Mouse (Mus musculus) cerebellum, adult 9-11 months (tissue): ENCODE measurements around the gene Cnr1.
A peak's percentile ranks its signal among the peaks of the same experiment; 100 is the strongest.

Source experiments
- DNase-seq: peaks from one replicate; pipeline ENCODE4 v3.0.0; 2022

Cnr1 gene

GRCm38 (mm10) chr4:33924234-33924888 lies at the start of gene Cnr1:
Cnr1 (plus strand) TSS chr4:33924593.
- DNase-seq, result peak; percentile 94

GRCm38 (mm10) chr4:33879944-33880343 lies 44.4 kb upstream of the Cnr1 start:
- no peak for DNase-seq

- DNase-seq, result peak; percentile 77
Observed at GRCm38 (mm10) chr4:33886026-33886425, 38.4 kb upstream of the Cnr1 start.

- peak; percentile 98 for DNase-seq
Observed at GRCm38 (mm10) chr4:33889976-33890375, 34.4 kb upstream of the Cnr1 start.

- DNase-seq, result no peak
Observed at GRCm38 (mm10) chr4:33892178-33892869, 32.1 kb upstream of the Cnr1 start.

GRCm38 (mm10) chr4:33893841-33894240 lies 30.6 kb upstream of the Cnr1 start:
- DNase-seq, result peak; percentile 76

- no peak for DNase-seq
Observed at GRCm38 (mm10) chr4:33895046-33895445, 29.3 kb upstream of the Cnr1 start.

- DNase-seq, result no peak
Observed at GRCm38 (mm10) chr4:33895491-33895890, 28.9 kb upstream of the Cnr1 start.

GRCm38 (mm10) chr4:33901659-33902058 lies 22.7 kb upstream of the Cnr1 start:
- peak; percentile 95 for DNase-seq

- no peak for DNase-seq
Observed at GRCm38 (mm10) chr4:33903812-33904340, 20.5 kb upstream of the Cnr1 start.

GRCm38 (mm10) chr4:33904826-33905225 lies 19.6 kb upstream of the Cnr1 start:
- DNase-seq, result no peak

- no peak for DNase-seq
Observed at GRCm38 (mm10) chr4:33908786-33909185, 15.6 kb upstream of the Cnr1 start.

- peak; percentile 63 for DNase-seq
Observed at GRCm38 (mm10) chr4:33915730-33916129, 8.7 kb upstream of the Cnr1 start.

GRCm38 (mm10) chr4:33920807-33921206 lies 3.6 kb upstream of the Cnr1 start:
- DNase-seq, result no peak

- DNase-seq, result peak; percentile 80
Observed at GRCm38 (mm10) chr4:33923151-33923760, 1.1 kb upstream of the Cnr1 start.

GRCm38 (mm10) chr4:33923761-33924233 lies 596 bp upstream of the Cnr1 start:
- DNase-seq, result no peak

GRCm38 (mm10) chr4:33924889-33925245 lies 474 bp downstream of the Cnr1 start:
- DNase-seq, result peak; percentile 88

GRCm38 (mm10) chr4:33925489-33925888 lies 1.1 kb downstream of the Cnr1 start:
- DNase-seq, result no peak

- peak; percentile 51 for DNase-seq
Observed at GRCm38 (mm10) chr4:33926010-33926409, 1.6 kb downstream of the Cnr1 start.

GRCm38 (mm10) chr4:33926730-33927263 lies 2.4 kb downstream of the Cnr1 start:
- DNase-seq, result no peak

- DNase-seq, result no peak
Observed at GRCm38 (mm10) chr4:33927644-33928043, 3.3 kb downstream of the Cnr1 start.

GRCm38 (mm10) chr4:33928450-33928849 lies 4.1 kb downstream of the Cnr1 start:
- DNase-seq, result no peak

GRCm38 (mm10) chr4:33931347-33931746 lies 7.0 kb downstream of the Cnr1 start:
- DNase-seq, result no peak

GRCm38 (mm10) chr4:33941557-33941956 lies 17.2 kb downstream of the Cnr1 start:
- no peak for DNase-seq
